Mouse (Mus musculus): ENCODE measurements around the gene Ccdc114.
"Not testable (repeated sequence)": the region's sequence is repeated elsewhere in the genome, so short reads cannot be mapped to it uniquely, and the experiment has no call there.

The Ccdc114 gene

DNA sequence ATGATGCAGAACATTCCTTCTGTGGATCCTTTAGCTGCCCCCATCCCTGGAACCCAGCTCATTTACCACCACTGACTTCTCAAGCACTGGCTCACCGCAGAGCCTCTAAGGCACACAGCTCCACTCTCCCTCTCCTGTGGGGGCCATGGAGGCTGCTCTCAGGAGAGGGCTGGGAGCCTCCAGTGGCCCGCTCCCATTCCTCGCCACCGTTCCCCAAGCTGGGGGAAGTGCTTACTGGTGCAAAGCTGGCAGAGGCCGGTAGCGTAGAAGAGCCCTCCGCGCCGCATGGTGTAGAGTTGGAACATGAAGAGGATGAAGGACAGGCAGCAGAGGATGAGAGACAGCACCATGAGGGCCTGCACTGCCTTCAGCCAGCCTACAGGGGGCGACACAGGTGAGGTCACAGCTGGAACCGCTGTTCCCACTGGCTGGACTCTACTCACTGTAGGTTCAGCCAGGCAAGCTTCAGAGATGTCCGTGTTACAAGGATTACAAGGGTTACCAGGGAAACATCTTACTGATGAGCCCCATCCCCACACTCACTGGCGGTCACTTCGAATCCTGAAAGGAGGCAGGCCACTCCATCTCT, 4.7 kb upstream of the Ccdc114 start:
- DNase-seq (ENCODE audit: low spot score in 2 of 2) = no peak

DNA sequence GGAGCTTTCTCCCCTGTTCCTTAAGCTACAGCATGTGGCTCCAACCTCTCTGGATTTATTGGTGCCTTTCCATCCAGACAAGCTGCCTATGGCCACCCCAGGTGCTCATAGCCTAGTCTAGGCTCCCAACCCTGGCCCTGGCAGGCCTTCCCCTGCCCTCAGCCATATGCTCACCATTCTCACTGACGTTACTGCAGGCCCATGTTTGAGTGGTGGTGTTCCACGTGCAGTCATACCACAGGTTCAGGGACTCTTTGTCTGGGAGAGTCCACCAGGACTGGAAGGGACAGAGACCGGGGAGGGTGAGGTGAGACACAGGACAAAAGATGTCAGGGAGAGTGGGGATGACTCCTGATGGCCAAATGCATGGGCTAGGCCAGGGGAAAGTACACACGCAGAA, 4.1 kb upstream of the Ccdc114 start:
- DNase-seq (ENCODE audit: low spot score in 2 of 2) = no peak

DNA sequence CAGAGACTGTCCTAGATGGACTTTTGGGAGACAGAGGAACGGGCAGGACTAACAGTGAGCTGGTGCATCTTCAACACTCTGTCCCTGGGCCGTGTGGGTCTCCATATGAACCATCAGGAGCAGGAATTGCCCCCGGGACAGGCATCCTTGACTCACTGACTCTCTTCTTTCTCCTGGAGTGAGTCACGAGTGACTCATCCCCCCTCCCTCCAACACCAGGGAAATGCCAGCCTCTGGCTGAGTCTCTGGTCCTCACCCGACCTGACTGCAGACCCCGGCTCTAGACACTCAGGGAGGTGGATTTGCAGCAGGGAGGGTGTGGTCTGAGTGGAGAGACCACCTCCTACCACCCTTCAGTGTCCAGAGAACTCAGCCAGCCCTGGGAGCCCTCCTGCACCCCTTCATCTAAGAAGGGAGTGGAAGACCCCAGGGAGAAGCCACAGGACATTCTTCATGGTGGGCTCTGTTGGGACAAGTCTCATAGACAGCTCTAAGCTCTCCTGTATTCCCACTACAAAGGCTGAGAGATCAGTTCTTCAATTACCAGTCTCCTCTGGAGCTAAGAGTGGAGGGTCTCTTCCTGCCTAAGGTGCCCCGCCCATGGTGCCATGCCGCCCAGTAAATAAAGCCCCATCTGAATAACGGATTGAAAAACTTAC, 3.2 kb upstream of the Ccdc114 start:
- DNase-seq (ENCODE audit: low spot score in 2 of 2) = no peak

DNA sequence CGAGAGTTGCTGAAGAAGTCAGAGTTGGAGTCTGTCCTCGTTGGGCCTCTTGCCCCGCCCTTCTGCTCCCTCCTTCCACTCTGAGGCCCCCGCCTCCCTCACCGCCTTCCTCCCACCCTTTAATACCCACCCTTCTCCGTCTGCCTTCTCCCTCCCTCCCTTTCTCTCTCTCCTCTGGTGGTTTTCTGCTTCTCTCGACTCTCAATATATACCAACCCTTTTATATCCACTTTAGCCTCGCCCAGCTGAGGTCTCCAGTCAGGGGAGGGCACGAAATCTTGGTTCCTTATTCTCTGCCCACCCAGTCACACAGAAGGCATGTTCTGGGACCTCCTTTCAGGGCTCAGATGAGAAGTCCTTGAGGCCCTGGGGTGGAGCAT, 2.6 kb upstream of the Ccdc114 start, which contains the start of gene Emp3:
Gene Emp3 (minus strand): TSS at position 163 of the 380 bp plus-strand sequence.
- DNase-seq (ENCODE audit: low spot score in 2 of 2) = no peak

DNA sequence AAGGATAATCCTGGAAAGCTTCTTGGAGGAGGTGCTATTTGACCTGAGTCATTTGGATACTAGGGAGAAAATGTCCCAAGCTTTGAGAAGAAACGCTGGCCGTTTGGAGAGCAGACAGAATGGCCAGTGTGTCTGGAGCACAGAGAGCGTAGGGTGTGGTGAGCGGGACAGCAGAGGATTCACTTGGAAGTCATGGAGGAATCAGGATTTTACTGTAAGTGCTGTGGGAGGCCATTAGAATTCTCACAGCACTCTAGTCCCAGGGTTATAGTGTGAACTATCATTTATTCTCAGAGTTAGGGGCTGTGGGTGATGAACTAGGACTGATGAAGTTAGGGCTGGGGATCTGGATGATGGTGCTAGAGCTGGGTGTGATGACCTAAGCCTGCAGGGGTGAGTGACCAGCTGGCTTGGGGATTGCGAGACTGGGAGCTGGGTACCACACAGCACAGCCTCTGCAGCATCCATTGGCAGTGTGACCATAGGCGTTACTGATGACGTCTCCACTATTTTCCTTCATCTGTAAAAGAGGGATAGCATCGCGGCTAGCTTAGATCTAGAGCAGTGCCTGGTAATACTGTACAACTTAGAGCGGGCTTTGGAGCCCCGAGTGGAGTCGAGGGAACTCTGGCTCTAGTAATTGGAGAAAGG, 1.8 kb upstream of the Ccdc114 start:
- no peak for DNase-seq (ENCODE audit: low spot score in 2 of 2)

DNA sequence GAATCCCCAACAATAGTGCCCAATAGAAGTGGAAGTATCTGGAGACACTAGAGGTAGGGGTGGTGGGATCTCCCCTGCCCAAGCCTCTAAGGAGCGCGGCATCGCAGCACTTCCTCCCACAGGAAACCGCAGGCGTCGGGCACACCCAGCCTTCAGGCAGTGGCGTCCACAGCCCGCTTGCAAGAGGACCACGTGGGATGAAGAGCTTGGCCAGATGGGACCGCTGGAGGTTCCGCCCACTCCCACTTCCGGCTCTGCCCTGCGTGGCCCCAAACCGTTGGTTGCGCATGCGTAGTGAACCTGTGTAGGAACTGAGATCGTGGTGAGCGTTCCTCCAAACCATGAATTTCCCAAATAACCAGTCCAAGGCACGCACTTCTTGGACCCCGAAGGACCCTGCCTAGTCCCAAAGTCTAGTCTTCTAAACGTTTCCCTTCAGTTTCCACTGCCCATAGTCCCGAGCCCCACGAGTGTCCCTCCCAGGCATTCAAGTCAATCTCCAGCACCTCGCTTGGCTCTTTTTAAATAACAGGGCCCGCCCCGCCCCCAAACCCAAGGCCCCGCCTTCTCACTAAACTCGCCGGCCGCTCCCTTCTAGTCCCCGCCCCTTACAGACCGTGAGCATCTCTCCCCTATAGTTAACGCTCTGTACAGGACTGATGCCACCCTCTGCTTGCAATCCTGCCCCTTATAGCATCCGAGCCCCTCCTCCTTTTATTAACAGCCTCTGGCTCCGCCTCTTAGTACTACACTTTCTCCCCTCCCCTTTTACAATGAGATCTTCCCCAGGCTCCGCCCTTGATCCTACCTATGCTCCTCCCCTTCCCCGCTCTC, 727 bp upstream of the Ccdc114 start:
- peak; percentile 92 to 96 for DNase-seq (ENCODE audit: low spot score in 2 of 2)

DNA sequence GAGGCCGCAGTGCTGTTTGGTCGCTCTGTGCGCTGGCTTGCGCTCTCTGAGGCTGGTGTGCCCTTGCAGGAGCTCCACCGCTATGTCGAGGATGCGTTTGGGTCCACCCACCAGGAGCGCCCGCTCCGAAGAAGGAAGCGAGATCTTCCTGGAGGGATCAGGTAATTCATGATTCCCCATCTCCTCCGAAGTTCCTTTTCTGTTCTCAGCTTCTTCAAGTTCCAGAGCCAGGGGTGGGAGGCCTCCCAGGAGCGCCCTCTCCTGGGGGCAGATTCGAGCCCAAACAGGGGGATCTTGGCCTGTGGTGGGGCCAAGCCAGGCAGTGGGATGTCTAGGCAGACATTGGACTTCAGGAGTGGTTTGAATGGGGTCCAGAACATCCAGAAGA, 551 bp downstream of the Ccdc114 start:
- no peak for DNase-seq (ENCODE audit: low spot score in 2 of 2)

DNA sequence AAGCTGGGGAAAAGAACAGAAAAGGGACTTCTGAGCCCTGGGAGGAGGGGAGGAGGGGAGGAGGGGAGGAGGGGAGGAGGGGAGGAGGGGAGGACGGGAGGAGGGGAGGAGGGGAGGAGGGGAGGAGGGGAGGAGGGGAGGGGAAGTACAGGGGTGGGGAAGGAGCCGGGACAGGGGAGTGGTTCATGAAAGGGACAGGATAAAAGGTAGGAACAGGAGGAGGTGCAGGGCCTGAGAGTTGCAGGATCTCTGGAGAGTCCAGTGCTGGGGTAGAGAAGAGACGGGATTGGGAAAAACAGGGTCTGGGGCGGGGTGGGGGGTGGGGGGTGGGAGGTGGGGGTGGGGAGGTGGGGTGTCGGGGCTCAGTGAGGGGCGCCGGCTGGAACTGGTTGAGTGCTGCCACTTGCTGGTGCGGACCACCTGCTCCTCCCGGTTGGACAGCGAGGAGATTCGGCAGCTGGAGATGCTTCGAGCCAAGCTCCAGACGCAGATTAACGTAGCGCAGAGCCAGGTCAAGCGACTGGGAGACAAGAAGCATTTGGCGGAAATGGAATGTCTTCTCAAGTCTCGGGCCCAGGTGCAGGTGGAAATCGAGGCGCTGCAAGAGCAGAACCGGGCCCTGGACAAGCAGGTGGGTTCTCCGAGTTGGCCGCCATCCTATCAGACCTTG, 4.9 kb downstream of the Ccdc114 start:
- DNase-seq (ENCODE audit: low spot score in 2 of 2) = no peak

DNA sequence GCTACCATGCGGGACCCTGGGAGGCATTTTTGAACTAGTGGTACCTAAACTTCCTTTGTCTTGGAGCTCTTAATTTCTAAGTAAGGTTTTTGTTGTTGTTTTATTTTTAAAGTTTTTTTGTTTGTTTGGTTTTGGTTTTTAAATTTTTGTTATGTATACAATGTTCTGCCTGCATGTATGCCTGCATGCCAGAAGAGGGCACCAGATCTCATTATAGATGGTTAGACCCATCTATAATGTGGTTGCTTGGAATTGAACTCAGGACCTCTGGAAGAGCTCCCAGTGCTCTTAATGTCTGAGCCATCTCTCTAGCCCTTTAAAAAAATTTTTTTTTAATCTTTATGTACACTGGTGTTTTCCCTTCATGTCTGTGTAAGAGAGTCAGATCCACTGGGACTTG, 5.8 kb downstream of the Ccdc114 start:
- DNase-seq (ENCODE audit: low spot score in 2 of 2) = no peak

DNA sequence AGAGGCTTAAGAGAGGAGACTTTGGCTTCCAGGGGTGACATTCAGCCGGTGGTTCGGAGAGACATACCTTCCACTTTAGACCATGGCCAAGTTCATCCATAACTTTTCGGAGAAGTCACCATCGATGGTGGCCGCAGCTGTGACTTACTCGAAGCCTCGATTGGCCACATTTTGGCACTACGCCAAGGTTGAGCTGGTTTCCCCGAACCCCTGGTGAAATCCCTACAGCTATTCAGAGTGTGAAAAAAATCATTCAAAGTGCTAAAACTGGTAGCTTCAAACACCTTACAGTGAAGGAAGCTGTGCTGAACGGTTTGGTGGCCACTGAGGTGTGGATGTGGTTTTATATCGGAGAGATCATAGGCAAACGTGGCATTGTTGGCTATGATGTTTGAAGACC, 9.9 kb downstream of the Ccdc114 start:
- not testable (repeated sequence) for DNase-seq (ENCODE audit: low spot score in 2 of 2)

DNA sequence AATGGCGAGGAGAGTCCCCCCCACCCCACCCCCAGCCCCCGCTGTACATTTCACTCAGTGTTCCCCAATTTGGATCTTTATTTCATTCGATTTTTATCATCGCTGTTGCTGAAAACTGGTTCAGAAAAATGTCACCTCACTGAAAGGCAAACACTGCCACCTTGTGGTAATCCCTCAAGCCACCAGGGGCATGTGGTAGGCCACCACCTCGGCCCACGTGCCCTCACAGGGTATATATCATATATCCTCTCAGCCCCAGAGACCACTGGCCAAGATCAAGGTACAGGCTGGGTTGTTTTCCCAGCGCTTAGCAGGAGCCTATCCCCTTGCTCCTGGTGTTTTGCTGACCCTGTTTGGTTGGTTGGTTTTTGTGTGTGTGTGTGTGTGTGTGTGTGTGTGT, 11.2 kb downstream of the Ccdc114 start:
- peak; percentile 40 to 50 for DNase-seq (ENCODE audit: low spot score in 2 of 2)

DNA sequence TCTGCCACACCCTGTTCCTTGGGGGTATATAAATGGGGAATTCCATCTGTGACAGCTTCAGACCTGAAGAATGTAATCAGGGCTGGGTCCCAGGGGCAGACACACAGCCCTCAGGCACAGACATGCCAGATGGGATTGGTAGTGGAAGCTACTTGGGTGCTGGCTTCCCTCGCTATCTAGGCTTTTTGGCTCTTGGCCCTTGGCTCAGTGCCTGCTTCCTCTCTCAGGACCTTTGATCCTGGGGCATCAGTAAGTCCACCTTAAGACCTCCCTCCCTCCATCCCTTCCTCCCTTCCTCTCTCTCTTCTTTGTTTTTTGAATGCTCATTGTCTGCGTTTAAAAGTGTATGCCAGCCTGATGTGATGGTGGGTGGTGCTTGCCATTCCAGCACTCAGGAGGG, 16.0 kb downstream of the Ccdc114 start:
- DNase-seq (ENCODE audit: low spot score in 2 of 2) = no peak

DNA sequence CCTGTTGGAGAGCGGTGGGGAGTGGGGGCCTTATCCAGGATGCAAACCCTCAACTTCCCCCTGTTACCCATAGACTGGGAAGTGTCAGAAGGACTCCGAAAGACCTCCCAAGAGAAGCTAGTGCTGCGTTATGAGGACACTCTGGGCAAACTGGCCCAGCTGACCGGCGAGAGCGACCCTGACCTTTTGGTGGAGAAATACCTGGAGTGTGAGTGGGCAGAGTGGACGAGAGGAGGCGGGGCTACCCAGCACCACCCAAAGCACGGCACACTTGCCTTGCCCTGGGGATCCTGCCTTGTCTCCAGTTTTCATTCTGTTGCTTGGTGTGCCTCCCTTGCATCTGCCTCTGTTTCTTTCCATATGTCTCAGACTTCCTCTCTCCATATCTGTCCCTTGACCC, 18.1 kb downstream of the Ccdc114 start:
- DNase-seq (ENCODE audit: low spot score in 2 of 2) = no peak

DNA sequence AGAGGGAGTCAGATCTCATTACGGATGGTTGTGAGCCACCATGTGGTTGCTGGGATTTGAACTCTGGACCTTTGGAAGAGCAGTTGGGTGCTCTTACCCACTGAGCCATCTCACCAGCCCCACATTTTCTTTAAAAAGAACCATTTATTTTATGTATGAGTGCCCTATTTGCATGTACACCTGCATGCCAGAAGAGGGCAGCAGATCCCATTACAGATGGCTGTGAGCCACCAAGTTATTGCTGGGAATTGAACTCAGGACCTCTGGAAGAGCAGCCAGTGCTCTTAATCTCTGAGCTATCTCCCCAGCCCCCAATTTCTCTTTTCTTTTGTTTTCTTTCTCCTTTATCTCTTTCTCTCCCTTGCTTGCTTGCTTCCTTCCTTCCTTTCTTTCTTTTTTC, 19.4 kb downstream of the Ccdc114 start:
- DNase-seq (ENCODE audit: low spot score in 2 of 2) = not testable (repeated sequence)

DNA sequence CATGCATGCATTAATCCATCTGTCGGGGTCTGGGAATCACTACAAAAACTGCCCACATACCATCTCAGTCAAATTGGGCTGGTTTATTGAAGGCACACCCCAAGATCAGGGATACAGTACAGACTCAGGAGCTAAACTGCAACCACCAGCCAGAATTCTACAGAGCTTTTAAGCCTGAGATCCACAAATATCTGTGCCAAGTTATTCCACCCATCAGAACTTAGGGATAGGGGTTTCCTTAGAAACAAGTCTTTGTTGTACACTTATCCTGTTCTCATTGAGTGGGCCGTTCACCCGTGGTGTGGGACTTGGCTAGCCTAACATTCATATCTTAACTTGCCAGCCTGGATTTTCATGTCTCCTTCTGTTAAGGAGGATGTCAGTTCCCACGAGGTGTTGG, 25.2 kb downstream of the Ccdc114 start:
- peak in 1 of 2 experiments; percentile 28 for DNase-seq (ENCODE audit: low spot score in 2 of 2)

DNA sequence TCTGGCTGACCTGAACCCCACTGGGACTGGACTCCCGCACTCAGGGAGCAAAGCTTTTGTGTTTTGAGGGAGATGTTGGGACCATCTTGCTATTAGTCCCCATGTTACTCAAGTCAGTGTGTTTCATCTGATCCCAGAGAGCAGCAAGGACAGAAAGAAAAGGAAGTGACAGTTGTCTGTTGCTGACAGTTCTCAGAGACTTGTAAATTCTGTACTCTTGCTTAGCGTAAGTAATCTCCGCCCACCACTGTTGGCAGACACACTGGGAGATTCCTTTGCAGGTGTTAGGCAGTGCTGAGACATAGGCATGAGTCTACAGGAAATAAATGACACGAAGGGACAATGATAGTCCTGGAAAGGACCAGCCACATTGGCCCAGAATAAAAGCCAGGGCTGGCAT, 32.7 kb downstream of the Ccdc114 start:
- no peak for DNase-seq (ENCODE audit: low spot score in 2 of 2)

DNA sequence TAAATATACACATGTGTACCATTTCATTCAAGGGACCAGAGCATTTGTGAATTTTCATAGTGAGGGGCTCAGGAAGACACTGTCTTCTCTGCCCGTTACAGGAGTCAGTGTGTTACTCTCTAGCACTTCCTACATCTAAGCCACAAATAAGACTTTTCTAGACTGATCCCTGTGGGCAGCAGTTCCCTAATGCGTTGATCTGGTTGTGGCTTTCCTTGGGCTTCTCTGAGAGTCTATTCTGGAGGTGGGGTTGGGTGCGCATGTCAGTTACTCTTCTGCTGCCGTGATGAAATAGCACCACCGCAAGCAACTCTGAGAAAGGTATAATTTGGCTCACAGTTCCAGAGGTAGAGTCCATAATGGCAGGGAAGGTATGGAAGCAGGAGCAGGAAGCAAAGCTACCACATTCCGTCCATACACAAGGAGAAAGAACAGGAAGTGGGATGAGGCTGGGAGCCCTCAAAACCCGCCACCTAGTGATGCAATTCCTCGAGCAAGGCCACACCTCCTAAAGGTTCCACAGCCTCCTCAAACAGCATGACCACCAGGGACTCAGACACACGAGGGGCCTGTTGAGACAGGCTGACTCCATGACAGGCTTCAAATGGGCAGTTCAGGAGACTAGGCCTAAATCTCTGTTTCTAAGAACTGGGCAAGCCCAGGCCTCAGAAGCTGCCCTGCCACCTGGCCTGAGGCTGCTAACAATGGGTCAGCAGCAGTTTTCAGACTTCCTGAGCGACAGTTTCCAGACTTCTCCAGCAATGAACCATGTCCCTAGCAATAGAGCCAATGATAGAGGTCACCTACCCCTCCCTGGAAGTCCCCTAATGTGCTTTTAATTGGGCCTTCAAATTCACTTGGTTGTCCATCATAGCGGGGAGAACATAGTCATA, 48.2 kb downstream of the Ccdc114 start:
- no peak for DNase-seq (ENCODE audit: low spot score in 2 of 2)

DNA sequence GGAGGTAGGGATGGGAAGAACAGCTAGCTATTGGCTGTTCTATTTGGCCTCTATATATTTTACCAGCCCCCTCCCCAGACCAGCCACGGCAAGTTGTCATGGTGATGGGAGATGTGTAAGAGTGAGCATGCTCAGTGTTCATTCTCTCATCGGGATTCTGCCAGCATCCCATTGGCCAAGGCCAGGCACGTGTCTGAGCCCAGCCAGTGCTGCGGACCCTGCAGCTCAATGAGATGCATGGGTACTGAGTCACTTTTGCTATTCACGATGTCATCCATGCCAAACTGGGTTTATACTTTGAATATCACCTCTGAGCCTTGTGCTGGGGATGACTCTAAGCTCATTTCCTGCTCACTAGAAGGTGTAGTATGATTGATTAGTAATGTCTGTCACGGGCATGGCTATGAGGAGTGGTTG, 49.4 kb downstream of the Ccdc114 start:
- no peak for DNase-seq (ENCODE audit: low spot score in 2 of 2)

DNA sequence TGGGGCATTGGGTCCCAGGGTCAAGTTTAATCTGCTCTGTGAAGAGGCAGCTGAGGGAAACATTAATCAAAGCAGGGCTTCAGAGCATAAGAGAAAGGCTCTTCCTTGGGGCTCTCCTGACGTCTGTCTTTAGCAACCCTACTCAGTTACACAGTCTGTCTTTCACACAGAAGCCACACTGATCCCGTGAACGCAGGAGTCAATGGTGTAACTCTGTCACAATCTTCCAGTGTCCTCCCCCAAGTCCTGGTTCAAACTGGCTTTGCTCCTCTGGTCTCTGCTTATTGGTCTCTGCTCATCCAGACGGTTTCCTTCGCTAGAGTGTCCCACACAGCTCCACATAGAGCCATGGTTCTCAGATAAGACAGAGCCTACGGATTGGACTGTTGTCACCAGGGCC, 50.2 kb downstream of the Ccdc114 start:
- DNase-seq (ENCODE audit: low spot score in 2 of 2) = no peak

DNA sequence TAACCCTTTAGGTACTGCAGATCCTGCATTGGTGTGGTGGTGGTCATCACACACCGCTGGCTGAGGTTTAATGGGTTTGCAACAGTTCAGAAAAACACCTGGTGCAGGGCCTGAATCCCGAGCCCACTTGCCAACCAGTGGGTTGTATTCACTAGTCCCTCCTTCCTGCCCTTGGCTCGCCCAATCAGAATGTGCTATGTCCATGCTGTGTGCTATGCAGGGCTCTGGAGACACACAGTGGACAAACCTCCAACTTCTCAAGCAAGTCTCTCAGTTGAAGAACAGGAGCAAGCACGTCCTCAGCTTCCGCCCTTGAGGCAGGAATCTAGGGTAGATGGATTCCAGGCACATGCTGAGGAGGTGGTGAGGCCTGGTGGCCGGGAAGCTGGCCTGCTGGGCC, 50.6 kb downstream of the Ccdc114 start:
- DNase-seq (ENCODE audit: low spot score in 2 of 2) = no peak

DNA sequence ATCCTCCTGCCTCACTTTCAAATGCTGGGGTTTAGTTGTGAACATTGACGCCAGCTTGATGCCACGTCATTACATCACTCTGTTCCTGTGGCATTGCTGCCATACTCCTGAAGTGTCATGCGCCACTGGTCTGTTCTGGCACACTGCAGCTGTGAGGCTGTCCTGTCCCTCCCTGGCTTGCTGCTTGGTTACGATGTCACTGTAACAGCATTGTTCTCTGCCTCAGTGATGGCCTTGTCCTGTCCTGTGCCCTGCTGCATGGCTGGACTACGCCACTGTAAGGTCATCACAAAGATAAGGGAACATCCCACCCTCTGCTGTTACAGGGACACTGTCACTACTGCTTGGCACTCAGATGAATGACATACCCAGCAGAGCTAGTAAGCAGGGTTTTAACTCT, 57.7 kb downstream of the Ccdc114 start:
- no peak for DNase-seq (ENCODE audit: low spot score in 2 of 2)

Measured in frontal cortex, postnatal 36 days (tissue).